Mouse (Mus musculus): ENCODE data around the gene Rab26. TPM values are rescaled to one million over a fixed set of nuclear protein-coding genes. Genes with fewer than 3 reads are reported as not detected.

Rab26 gene
- total RNA-seq, 4 experiments from 2014 or later, result 0.81 to 3.5 (median 2.4) TPM

GRCm38 (mm10) chr17:24546234-24546633, 12.2 kb upstream of the Rab26 start:
- DNase-seq, result no peak

DNA sequence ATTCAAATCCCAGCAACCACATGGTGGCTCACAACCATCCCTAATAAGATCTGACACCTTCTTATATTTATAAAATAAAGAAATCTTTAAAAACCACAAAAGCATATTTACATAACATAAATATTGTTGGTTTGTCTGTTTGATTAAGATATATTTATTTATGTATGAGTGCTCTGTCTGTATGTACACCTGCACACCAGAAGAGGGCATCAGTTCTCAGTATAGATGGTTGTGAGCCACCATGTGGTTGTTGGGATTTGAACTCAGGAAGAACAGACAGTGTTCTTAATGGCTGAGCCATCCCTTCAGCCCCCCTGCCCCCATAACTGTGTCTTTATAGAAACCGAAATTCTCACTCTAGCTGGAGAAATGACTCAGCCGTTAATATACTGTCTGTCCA, 11.2 kb upstream of the Rab26 start:
- DNase-seq, result no peak

DNA sequence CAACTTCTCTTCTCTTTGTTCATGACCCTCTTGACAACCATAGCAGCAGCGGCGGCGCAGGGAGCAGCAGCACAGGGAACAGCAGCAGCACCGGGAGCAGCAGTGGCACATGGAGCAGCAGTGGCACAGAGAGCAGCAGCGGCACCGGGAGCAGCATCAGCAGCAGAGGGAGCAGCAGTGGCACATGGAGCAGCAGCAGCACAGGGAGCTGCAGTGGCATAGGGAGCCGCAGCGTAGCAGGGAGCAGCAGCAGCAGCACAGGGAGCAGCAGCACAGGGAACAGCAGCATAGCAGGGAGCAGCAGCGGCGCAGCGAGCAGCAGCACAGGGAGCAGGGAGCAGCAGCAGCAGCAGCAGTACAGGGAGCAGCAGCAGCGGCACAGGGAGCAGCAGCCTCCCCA, 10.6 kb upstream of the Rab26 start:
- DNase-seq, result no peak

GRCm38 (mm10) chr17:24540375-24540774, 6.4 kb upstream of the Rab26 start:
- no peak for DNase-seq

DNA sequence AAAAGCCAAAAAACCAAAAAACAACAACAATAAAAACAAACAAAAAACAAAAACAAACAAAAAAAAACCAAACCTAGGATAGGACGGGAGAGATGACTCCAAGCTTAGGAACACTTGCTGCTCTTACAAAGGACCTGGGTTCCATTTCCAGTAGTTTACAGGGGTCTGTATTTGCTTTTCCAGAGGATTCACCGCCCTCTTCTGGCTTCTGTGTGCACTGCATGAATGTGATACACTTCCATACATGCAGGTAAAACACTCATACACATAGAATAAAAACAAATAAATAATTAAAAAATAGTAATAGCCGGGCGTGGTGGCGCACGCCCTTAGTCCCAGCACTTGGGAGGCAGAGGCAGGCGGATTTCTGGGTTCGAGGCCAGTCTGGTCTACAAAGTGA, 4.9 kb upstream of the Rab26 start:
- DNase-seq, result no peak

- DNase-seq, result no peak
These were observed 3.5 kb upstream of the Rab26 start for GRCm38 (mm10) chr17:24537536-24537935.

- DNase-seq, result no peak
These were observed 1.3 kb upstream of the Rab26 start for GRCm38 (mm10) chr17:24535300-24535699.

DNA sequence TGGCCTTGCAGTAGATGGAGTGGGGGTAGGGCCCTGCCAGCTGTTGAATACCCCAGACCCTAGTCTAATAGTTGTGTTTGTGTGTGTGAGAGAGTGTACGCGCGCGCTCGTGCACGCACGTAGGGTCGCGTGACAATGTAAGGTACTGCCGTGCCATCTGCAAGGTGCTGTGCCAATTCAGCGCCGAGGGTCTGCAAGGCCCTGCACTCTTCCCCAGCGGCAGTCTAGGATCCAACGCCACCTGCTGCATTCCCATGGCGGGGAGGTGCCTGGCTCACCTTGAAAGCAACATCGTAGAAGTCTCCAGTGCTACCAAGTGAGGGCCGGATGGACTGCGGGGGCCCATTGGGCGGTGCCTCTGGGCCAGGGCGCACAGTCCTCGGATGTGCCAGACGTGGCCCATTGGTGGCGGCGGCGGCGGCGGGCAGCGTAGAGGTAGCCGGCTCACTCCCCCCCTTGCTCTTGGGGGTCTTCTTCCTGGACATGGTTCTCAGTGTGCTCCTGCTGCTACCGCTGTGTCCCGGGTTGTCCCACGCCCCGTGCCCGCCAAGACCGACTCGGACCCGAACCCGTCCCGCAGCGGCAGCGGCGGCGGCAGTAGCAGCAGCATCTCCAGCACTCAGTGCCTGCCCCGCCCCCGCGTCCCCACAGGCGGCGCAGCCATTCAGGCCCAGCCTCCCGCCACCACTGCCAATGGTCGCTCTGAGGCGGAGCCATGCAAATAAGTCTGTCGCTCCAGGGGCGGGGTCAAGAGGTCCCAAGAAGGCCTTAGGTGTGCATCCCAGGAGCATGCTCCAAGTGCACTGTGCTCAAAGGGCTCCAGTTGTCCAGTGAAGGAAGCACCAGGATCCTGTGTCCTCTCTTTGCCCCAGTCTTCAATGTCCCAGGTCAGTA, 664 bp downstream of the Rab26 start:
- peak; percentile 86 for DNase-seq

DNA sequence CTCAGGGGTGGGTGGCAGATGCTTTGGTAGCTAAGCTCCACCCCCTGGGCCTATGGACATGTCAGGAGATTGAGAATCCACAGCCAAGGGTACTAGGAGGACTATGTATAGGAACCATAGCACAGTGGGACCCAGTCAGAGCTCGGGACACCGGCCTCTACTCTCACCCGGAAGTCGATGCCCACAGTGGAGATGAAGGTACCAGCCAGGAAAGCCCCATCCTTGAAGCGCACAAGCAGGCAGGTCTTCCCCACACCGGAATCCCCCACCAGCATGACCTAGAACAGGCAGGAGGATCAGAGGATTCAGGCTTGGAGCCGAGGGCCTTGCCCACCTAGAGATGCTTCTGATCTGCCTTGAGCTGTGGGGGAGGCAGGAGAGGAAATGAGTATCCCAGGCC, 2.0 kb downstream of the Rab26 start:
- DNase-seq, result no peak

- DNase-seq, result no peak
These were observed 2.9 kb downstream of the Rab26 start for GRCm38 (mm10) chr17:24531064-24531463.

DNA sequence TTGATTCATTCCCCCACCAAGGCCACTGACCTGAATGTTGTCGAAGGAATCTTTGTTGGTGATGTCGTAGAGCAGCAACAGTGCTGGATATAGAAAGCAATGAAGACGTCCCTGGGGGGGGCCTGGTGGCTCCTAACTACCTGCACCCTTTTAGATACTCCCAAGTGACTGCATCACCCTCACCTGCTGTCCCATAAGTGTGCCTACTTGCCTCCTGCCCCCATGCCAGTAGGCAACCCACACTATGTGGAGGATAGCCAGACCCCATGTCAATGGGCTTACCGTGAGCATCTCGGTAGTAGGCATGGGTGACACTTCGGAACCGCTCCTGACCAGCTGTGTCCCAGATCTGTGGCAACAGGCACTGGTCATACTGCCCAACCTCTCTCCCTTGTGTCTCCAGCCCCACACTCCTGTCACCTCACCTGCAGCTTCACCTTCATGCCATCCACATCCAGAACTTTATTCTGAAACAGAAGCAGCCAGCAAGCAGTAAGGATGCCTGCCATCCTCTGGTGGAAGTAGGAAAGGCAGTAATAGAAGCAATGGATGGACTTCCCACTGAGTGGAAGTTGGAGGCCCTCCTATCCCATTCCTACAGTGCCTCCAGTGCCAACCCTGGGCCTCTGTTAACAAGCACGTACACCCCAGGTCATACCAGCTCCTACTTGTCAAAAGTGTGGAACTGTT, 3.5 kb downstream of the Rab26 start:
- no peak for DNase-seq

DNA sequence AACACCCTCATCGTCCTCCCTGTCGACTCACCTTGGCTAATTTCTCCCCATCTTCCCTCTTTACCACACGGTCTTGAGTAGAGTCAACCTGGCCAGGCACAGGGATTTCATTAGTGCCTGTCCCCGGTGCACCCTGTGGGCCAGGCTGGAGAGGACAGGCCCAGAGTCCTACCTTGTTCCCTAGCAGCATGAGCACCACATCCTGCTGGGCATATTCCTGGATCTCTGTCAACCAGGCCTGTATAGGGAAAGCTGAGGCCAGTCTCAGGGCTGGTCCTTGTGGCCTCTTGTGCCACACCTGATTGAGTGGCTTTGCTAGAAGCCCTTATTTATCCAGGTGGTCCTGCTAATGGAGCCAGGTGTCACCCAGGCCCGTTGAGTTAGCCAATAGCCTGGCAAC, 4.1 kb downstream of the Rab26 start:
- DNase-seq, result no peak

- no peak for DNase-seq
These were observed 5.0 kb downstream of the Rab26 start for GRCm38 (mm10) chr17:24529007-24529451.

GRCm38 (mm10) chr17:24528560-24528918, 5.5 kb downstream of the Rab26 start:
- DNase-seq, result no peak

DNA sequence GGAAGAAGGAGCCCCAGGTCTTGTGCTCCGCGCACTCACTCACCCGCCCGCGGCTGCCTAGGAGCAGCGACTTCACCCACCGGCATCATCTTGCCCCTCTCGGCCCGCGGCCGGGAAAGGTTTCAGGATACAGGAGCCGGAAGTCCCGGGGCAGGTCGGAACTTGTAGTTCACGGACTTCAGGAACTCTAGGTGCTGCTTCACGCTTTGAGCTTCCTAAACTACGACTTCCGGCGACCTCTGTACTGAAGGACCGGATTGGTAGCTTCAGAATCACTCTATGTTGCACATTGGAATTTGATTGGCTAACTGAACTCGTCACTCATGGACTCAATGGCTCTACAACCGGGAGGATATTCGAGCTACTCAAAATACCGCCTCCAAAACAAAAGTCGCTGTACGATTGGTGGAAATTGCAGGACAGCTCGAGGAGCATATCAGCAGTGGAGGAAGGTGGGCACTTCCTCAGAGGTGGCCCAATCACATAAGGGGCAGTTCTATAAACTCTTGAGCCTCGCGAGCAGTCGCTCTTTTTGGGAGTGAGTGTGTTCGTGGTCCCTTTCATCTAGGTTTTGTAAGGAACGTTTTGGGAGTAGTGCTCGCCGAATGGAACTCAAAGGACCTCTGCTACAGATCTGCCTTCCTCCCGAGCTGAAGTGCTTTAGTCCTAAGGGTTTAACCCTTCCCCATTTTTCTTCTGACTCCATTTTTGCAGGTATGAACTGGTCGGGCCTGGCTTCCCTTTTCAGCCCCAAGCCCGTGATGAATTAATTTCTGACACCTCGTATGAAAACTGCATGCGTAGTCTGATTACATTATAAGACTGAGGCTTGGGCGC, 6.1 kb downstream of the Rab26 start, which contains the start of gene Traf7:
Gene Traf7 (minus strand): TSS at position 216 of the 837 bp plus-strand sequence.
- DNase-seq, result peak; percentile 97

DNA sequence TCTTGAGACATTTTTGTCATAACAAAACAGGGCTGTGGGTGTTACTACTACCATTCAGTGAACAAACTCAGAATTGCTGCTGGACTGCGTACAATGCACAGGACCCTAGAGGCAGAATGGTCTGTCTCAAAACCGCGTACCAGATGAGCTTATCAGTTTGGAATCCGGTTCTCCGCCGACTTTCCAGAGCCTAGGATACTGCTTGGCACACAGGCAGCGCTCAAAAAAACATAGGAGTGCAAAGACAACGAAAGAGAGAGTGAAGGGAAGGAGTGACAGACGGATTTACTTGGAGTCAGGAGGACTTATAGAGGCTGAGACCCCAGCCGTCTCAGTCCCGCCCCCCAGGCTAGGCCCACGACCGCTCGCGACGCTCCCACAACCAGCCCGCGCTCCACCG, 6.7 kb downstream of the Rab26 start:
- no peak for DNase-seq

DNA sequence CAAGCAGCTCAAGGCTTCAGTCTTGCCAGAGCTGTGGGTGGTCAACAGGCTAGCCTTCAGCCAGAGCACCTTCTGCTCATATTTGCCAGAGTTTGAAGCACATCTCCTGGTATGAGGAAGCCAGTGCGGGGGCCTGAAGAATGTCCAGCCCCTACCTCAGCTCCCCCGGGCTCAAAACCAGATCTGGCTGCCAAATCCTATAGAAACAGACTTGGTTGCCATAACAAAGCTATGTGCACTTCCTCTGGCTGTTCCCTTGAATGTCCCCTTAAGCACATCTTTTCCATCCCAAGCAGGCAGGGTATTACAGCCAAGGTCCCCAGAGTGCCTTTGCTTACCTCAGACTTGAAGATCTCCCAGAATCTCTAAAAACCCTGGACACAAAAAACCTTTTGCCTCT, 9.3 kb downstream of the Rab26 start:
- no peak for DNase-seq

DNA sequence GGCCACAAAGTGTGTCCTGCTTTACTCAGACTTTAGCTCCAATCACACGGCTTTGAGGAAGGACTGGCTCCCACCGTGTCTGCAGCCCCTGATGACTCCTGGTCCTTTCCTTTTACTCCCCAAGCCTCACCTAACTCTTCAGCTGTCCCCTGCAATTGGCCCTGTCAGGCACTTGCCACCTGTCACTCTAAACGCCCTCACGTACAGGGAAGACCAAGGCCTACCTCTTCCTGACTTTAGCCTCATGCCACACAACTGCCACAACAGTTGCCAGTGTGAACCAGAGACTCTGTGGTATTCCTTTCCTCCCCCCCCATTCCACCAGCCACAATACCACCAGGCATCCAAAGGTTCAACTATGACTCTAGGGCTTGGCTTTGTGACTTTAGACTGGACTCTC, 13.6 kb downstream of the Rab26 start:
- DNase-seq, result no peak

DNA sequence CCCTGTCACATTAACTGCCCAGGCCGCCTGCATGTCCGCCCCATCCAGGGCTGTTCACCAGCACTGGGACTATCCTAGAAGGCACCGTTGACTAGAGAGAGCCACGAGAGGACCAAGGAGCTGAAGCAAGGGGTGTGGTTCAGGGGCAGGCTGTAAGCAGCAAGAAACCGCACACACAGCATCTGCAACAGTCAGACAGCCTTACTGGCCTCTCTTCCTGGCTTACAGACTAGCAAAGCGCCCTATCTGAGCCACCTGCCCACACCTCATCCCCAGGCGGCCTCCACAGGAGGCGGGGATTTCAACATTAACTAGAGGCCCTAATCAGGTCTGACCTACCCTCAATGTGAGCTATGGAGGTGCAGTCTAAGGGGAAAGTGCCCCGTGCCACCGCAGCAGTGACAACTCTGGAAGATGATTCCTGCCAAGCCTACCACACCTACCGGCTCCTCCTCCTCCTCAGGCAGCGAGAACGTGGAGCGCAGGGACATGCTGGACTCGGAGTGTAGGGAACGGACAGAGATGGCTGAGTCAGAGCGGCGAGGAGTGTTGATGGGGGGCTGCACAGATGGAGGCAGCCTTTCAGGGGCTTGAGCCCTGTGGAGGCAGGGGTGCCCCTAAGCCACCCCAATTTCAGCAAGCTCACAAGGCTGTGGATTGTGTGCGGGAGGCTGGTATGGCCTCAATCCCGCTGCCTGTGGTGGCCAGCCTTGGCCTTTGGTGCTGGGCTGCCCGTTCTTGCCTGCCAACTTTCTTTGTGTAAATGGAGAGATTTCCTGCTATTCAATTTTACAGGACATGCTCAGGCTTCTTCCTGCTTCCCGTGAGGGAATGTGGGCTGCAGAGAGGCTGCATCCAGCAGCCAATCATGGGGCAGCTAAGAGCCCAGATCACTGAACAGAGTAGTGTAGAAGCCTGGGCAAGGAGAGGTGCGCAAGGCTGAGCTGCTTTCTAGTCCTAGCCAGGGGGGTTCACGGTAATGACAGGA, 19.4 kb downstream of the Rab26 start:
- DNase-seq, result no peak

- DNase-seq, result no peak
These were observed 20.4 kb downstream of the Rab26 start for GRCm38 (mm10) chr17:24513609-24514008.

DNA sequence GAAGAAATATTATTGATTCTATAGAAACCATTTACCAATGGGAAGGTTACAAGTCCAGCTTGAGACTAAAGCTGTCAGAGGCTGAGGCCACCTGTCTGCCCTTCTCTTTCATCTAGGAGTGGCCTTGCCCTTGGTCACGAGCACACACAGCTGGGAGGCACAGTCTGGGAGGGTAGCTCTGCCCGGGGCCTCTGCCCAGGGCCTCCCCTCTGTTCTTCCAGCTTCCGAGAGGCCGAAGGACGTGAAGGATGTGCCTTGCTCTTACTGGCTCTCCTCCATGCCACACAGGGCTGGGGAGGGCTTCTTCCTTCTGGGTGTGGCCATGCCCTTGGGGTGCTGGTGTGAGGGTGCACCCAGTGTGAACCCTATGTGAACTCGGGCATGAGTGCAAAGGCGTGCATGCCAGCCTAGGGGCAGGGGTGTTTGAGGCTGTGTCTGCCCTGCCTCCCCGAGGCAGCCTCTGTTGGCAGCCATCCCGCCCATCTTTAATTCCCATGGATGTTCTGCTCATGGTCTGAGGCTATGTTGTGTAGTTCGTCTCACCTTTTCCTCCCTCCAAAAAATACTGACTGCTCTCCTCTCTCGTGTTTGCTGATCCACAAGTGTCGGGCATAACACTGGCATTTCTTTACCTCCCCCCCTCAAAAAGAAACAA, 26.1 kb downstream of the Rab26 start:
- DNase-seq, result peak; percentile 58
